Mouse (Mus musculus): ENCODE results near the gene Cdc42se2.

DNA sequence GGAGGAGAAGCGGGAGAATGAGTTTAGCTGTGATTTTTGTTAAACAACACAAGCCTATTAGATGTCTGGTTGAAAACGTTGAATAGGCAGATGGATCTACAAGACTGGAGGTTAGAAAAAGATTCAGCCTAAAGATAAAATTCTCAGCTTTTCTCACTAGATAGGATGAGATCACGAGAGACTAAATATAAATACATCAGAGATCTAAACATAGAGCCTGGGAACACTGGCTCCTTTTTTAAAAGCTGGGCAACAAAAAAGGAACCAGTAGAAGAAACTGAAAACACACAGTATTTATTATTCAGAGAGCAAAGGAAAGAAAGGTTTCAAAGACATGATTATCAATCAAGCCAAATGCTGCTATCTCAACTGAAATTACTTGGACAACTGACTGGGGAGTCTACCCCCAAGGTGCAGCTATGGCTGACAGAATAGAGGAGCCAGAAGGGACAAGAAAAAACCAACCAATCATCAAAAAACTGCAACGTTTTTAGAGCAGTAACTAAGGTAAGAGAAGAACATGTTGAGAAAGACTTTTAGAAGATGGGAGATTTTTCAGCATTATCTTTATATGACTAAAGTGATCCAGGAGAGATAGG, 10.6 kb downstream of the Cdc42se2 start:
- TF ChIP-seq EP300 (optimal IDR thresholded peaks at IDR 0.05) (no peak), CTCF (IDR thresholded peaks at IDR 0.05; ENCODE audit: low read depth) (no peak)

Data from stomach, postnatal 0 days (tissue).